Mouse (Mus musculus): ENCODE data around the gene Hsd3b7. TPM values are rescaled to one million over a fixed set of nuclear protein-coding genes. Genes with fewer than 3 reads are reported as not detected.
A peak's percentile ranks its signal among the peaks of the same experiment; 100 is the strongest.
"Not testable (repeated sequence)": the region's sequence is repeated elsewhere in the genome, so short reads cannot be mapped to it uniquely, and the experiment has no call there.

The Hsd3b7 gene
- polyA plus RNA-seq, 1 experiment from 2014 or later, result 14.9 TPM

- Histone ChIP-seq H3K4me1 (peaks cover 27% of the 10 kb centered on the region), H3K9me3 (no peaks in the 10 kb centered on the region), H3K27ac (peak within 1 kb of the TSS; percentile 84), H3K36me3 (no peaks in the 10 kb centered on the region), H3K27me3 (ENCODE audit: insufficient read depth, poor library complexity, severe bottlenecking) (no peaks in the 10 kb centered on the region; the same call in 1 of the 2 replicates), H3K4me3 (peak within 1 kb of the TSS; percentile 72)
- 4% methylated on average over 34 of the region's 38 CpGs for WGBS
- DNase-seq (ENCODE audit: low spot score), result no peak
Measured at GRCm38 (mm10) chr7:127824176-127824871, 23.9 kb downstream of the Hsd3b7 start, which contains the start of the genes Stx4a and Stx1b. Stx4a (plus strand) TSS chr7:127824294. Stx1b (minus strand) TSS chr7:127824549.

- 72% methylated on average over 2 of the region's 2 CpGs for WGBS
- no peaks in the 10 kb centered on the region for H3K9me3 ChIP-seq
- H3K4me1 ChIP-seq, result no peaks in the 10 kb centered on the region
- no peak overlapping the region for H3K4me3 ChIP-seq
- no peak overlapping the region for H3K27ac ChIP-seq
- DNase-seq (ENCODE audit: low spot score), result no peak
- H3K27me3 ChIP-seq (ENCODE audit: insufficient read depth, poor library complexity, severe bottlenecking), result no peaks in the 10 kb centered on the region
- no peaks in the 10 kb centered on the region for H3K36me3 ChIP-seq
Measured at GRCm38 (mm10) chr7:127835550-127835949, 35.1 kb downstream of the Hsd3b7 start.

- peaks cover 8% of the 10 kb centered on the region for H3K4me1 ChIP-seq
- H3K27me3 ChIP-seq (ENCODE audit: insufficient read depth, poor library complexity, severe bottlenecking), result no peaks in the 10 kb centered on the region
- H3K4me3 ChIP-seq, result no peak overlapping the region
- H3K36me3 ChIP-seq, result no peaks in the 10 kb centered on the region
- no peak for DNase-seq (ENCODE audit: low spot score)
- H3K27ac ChIP-seq, result no peak overlapping the region
- WGBS, result 83% methylated on average over 5 of the region's 5 CpGs
- no peaks in the 10 kb centered on the region for H3K9me3 ChIP-seq
Measured at GRCm38 (mm10) chr7:127837473-127837872, 37.1 kb downstream of the Hsd3b7 start.

GRCm38 (mm10) chr7:127837878-127838277, 37.5 kb downstream of the Hsd3b7 start:
- H3K9me3 ChIP-seq; DNase-seq (ENCODE audit: low spot score); H3K36me3 ChIP-seq; H3K27me3 ChIP-seq (ENCODE audit: insufficient read depth, poor library complexity, severe bottlenecking); H3K27ac ChIP-seq; H3K4me3 ChIP-seq: not testable (repeated sequence)
- H3K4me1 ChIP-seq, result peaks cover 12% of the 10 kb centered on the region
- 69% methylated on average over 4 of the region's 4 CpGs for WGBS

GRCm38 (mm10) chr7:127840031-127840430, 39.6 kb downstream of the Hsd3b7 start:
- H3K9me3 ChIP-seq; H3K27me3 ChIP-seq (ENCODE audit: insufficient read depth, poor library complexity, severe bottlenecking): not testable (repeated sequence)
- WGBS, result 68% methylated on average over 2 of the region's 2 CpGs

GRCm38 (mm10) chr7:127840886-127841285, 40.5 kb downstream of the Hsd3b7 start:
- WGBS, result 5% methylated on average over 15 of the region's 15 CpGs
- DNase-seq (ENCODE audit: low spot score), result peak; percentile 83

More at GRCm38 (mm10) chr7:127840031-127840430, 39.6 kb downstream of the Hsd3b7 start:
- not testable (repeated sequence) for DNase-seq (ENCODE audit: low spot score); H3K27ac ChIP-seq; H3K4me3 ChIP-seq
- Histone ChIP-seq H3K4me1 (peaks cover 14% of the 10 kb centered on the region), H3K36me3 (peaks cover 19% of the 10 kb centered on the region)

GRCm38 (mm10) chr7:127841340-127842000, 41.1 kb downstream of the Hsd3b7 start:
- WGBS, result under 1% methylated on average over 46 of the region's 46 CpGs
- DNase-seq (ENCODE audit: low spot score), result peak; percentile 96
- Histone ChIP-seq H3K36me3 (peaks cover 31% of the 10 kb centered on the region), H3K27ac (peak overlapping the region; percentile 93), H3K27me3 (ENCODE audit: insufficient read depth, poor library complexity, severe bottlenecking) (no peaks in the 10 kb centered on the region), H3K4me1 (peaks cover 14% of the 10 kb centered on the region), H3K9me3 (no peaks in the 10 kb centered on the region), H3K4me3 (peak overlapping the region; percentile 81)

More at GRCm38 (mm10) chr7:127840886-127841285, 40.5 kb downstream of the Hsd3b7 start:
- peaks cover 25% of the 10 kb centered on the region for H3K36me3 ChIP-seq
- no peaks in the 10 kb centered on the region for H3K9me3 ChIP-seq
- no peaks in the 10 kb centered on the region for H3K27me3 ChIP-seq (ENCODE audit: insufficient read depth, poor library complexity, severe bottlenecking)
- peak overlapping the region; percentile 93 for H3K27ac ChIP-seq
- H3K4me1 ChIP-seq, result peaks cover 14% of the 10 kb centered on the region
- H3K4me3 ChIP-seq, result peak overlapping the region; percentile 81

GRCm38 (mm10) chr7:127842001-127842718, 41.8 kb downstream of the Hsd3b7 start:
- H3K9me3 ChIP-seq, result no peaks in the 10 kb centered on the region
- whole genome bisulfite sequencing, result under 1% methylated on average over 40 of the region's 40 CpGs
- peaks cover 14% of the 10 kb centered on the region for H3K4me1 ChIP-seq
- peaks cover 38% of the 10 kb centered on the region for H3K36me3 ChIP-seq
- DNase-seq (ENCODE audit: low spot score), result peak; percentile 94
- no peaks in the 10 kb centered on the region for H3K27me3 ChIP-seq (ENCODE audit: insufficient read depth, poor library complexity, severe bottlenecking)
- H3K27ac ChIP-seq, result peak overlapping the region; percentile 93
- H3K4me3 ChIP-seq, result peak overlapping the region; percentile 81

GRCm38 (mm10) chr7:127849973-127850875, 49.8 kb downstream of the Hsd3b7 start:
- DNase-seq (ENCODE audit: low spot score), result no peak

GRCm38 (mm10) chr7:127850906-127851305, 50.5 kb downstream of the Hsd3b7 start:
- 70% methylated on average over 5 of the region's 5 CpGs for WGBS
- H3K27ac ChIP-seq, result no peak overlapping the region
- no peaks in the 10 kb centered on the region for H3K9me3 ChIP-seq
- H3K36me3 ChIP-seq, result peaks cover 30% of the 10 kb centered on the region
- H3K4me3 ChIP-seq, result no peak overlapping the region
- no peaks in the 10 kb centered on the region for H3K27me3 ChIP-seq (ENCODE audit: insufficient read depth, poor library complexity, severe bottlenecking)
- DNase-seq (ENCODE audit: low spot score), result no peak
- H3K4me1 ChIP-seq, result 0 out of 2 replicates have a peak, but pooled peaks cover 5% of the 10 kb centered on the region

More at GRCm38 (mm10) chr7:127849973-127850875, 49.8 kb downstream of the Hsd3b7 start:
- WGBS, result 67% methylated on average over 6 of the region's 6 CpGs
- Histone ChIP-seq H3K27ac (no peak overlapping the region), H3K4me1 (0 out of 2 replicates have a peak, but pooled peaks cover 5% of the 10 kb centered on the region), H3K4me3 (no peak overlapping the region), H3K27me3 (ENCODE audit: insufficient read depth, poor library complexity, severe bottlenecking) (no peaks in the 10 kb centered on the region), H3K9me3 (no peaks in the 10 kb centered on the region), H3K36me3 (peaks cover 36% of the 10 kb centered on the region)

Data from heart, embryonic 10.5 days (tissue).